27 mouse cellular contexts compared by ENCODE assay signal in the genomic region with DNA sequence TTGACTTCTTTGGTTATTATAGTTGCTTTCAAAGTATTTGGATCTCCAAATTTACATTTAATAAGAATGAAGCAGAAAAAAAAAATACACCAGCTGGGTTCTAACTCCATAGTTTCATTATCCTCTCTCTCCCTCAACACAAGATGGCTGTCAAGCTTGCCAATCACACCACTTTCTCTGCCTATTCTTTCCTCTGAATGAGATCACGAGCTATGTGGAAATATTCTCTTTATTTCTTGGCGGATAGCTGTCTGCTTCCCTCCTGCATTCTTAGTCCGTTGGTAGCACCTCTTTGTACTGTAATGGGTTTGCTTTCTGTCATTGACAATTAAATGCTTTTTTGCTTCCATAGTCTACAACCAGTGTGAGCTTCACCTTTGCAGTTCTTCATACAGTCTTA.
"Had no signal": no experiment of that assay in that cellular context is flagged by ENCODE, and none has a peak within 500 bp of the region (broad histone marks: within the 10 kb centered on the region; RNA-seq: fewer than 3 reads in every experiment).

No protein-coding gene starts in this region.

- H3K4me2 ChIP-seq: heart, embryonic 11.5 days; heart, embryonic 13.5 days; heart, embryonic 15.5 days; hindbrain, embryonic 14.5 days; intestine, embryonic 15.5 days; limb, embryonic 13.5 days; limb, embryonic 15.5 days; liver, embryonic 12.5 days had no signal

- H3K36me3 ChIP-seq: heart, embryonic 13.5 days; heart, embryonic 15.5 days; intestine, embryonic 15.5 days; limb, embryonic 13.5 days; limb, embryonic 15.5 days; liver, embryonic 12.5 days had no signal

- ATAC-seq: hindbrain, embryonic 16.5 days; inflammation-experienced regulatory T-cells, adult 6 months; intestine, embryonic 15.5 days; intestine, postnatal 0 days; liver, embryonic 12.5 days had no signal

- H3K4me1 ChIP-seq: heart, embryonic 13.5 days; heart, embryonic 15.5 days; intestine, embryonic 15.5 days; limb, embryonic 13.5 days; limb, embryonic 15.5 days; liver, embryonic 12.5 days had no signal

- H3K27ac ChIP-seq: heart, adult 2 months; heart, embryonic 13.5 days; heart, embryonic 15.5 days; hindbrain, embryonic 14.5 days; intestine, embryonic 15.5 days; layer of hippocampus, adult 2 months; limb, embryonic 13.5 days; limb, embryonic 15.5 days; liver, embryonic 12.5 days; liver, embryonic 14.5 days had no signal

- H3K27me3 ChIP-seq: heart, embryonic 13.5 days; heart, embryonic 15.5 days; intestine, embryonic 15.5 days; limb, embryonic 13.5 days; limb, embryonic 15.5 days; liver, embryonic 12.5 days had no signal

- H3K9me3 ChIP-seq: heart, embryonic 13.5 days; heart, embryonic 15.5 days; intestine, embryonic 15.5 days; limb, embryonic 13.5 days; limb, embryonic 15.5 days; liver, embryonic 12.5 days had no signal

- DNase-seq: gastrocnemius, postnatal 14 days; gastrocnemius, postnatal 36 days; heart, adult 11 months; heart, adult 2 months; heart, postnatal 14 days; heart, postnatal 36 days; kidney, adult 18-20 months; kidney, adult 8-10 months; kidney, postnatal 10 days; kidney, postnatal 25 days; kidney, postnatal 4 days; layer of hippocampus, adult 9-11 months; layer of hippocampus, postnatal 36 days; left cerebral cortex, postnatal 4 days had no signal

- H3K9ac ChIP-seq: heart, embryonic 13.5 days; heart, embryonic 15.5 days; hindbrain, embryonic 14.5 days; intestine, embryonic 15.5 days; limb, embryonic 13.5 days; limb, embryonic 15.5 days; liver, embryonic 12.5 days; liver, embryonic 14.5 days had no signal

- H3K4me3 ChIP-seq: heart, adult 2 months; heart, embryonic 13.5 days; heart, embryonic 15.5 days; intestine, embryonic 15.5 days; layer of hippocampus, adult 2 months; limb, embryonic 13.5 days; limb, embryonic 15.5 days; liver, embryonic 12.5 days had no signal
